21 mouse cellular contexts compared by ENCODE assay signal in genomic region chr14:29014680-29015079, GRCm38 (mm10). TPM values are rescaled to one million over a fixed set of nuclear protein-coding genes. Genes with fewer than 3 reads are reported as not detected.
DNase-seq lines count a peak whose midpoint lies in the region; TF ChIP-seq lines count a peak whose summit lies in the region.
"Had no signal": no experiment of that assay in that cellular context is flagged by ENCODE, and none has a peak within 500 bp of the region (broad histone marks: within the 10 kb centered on the region; RNA-seq: fewer than 3 reads in every experiment).

No protein-coding gene starts in this region.

- no peaks in the 10 kb centered on the region for H3K9me3 ChIP-seq in heart, embryonic 10.5 days
- H3K9me3 ChIP-seq: forebrain, embryonic 15.5 days; hindbrain, embryonic 15.5 days; limb, embryonic 10.5 days had no signal

- no peaks in the 10 kb centered on the region for H3K36me3 ChIP-seq in heart, embryonic 10.5 days
- H3K36me3 ChIP-seq: forebrain, embryonic 15.5 days; hindbrain, embryonic 15.5 days; limb, embryonic 10.5 days had no signal

- H3K4me1 ChIP-seq in cerebellum, adult 2 months (ENCODE audit: control insufficient read depth, insufficient read depth, low read length): peaks cover 10% of the 10 kb centered on the region; the same call in 1 of the 2 replicates
- peaks cover 35% of the 10 kb centered on the region for H3K4me1 ChIP-seq in heart, embryonic 10.5 days

- no peak overlapping the region for H3K4me3 ChIP-seq in cerebellum, adult 2 months (replicated peaks; ENCODE audit: insufficient read depth, low read depth, low read length)
- no peak overlapping the region for H3K4me3 ChIP-seq in heart, embryonic 10.5 days
- H3K4me3 ChIP-seq: erythroblast, embryonic 14.5 days; forebrain, embryonic 15.5 days; hindbrain, embryonic 15.5 days; limb, embryonic 10.5 days had no signal

- H3K27ac ChIP-seq in cerebellum, adult 2 months (ENCODE audit: insufficient read depth, low read length): no peak overlapping the region
- H3K27ac ChIP-seq in heart, embryonic 10.5 days: no peak overlapping the region
- H3K27ac ChIP-seq: forebrain, embryonic 15.5 days; hindbrain, embryonic 15.5 days; limb, embryonic 10.5 days; liver, embryonic 14.5 days had no signal

- whole genome bisulfite sequencing in cerebellum, adult 2 months: 73% methylated on average over 2 of the region's 2 CpGs
- WGBS in heart, embryonic 10.5 days: 68% methylated on average over 2 of the region's 2 CpGs

- no peak for TF ChIP-seq POLR2A in cerebellum, adult 2 months (IDR thresholded peaks at IDR 0.05; ENCODE audit: borderline replicate concordance, insufficient read depth, low read length)

- no peak for TF ChIP-seq CTCF in cerebellum, adult 2 months (IDR thresholded peaks at IDR 0.05; ENCODE audit: borderline replicate concordance, insufficient read depth, low read depth, low read length)

- intact Hi-C loops in left cerebral cortex, postnatal 4 days (cut with DNase I): no loop called here
- intact Hi-C loops in gastrocnemius, postnatal 14 days (cut with DNase I; ENCODE audit: low total_unique reads): no loop called here

- H3K27me3 ChIP-seq in cerebellum, adult 2 months (ENCODE audit: control insufficient read depth, insufficient read depth, low read length): no peaks in the 10 kb centered on the region
- H3K27me3 ChIP-seq in heart, embryonic 10.5 days (ENCODE audit: insufficient read depth, poor library complexity, severe bottlenecking): no peaks in the 10 kb centered on the region
- H3K27me3 ChIP-seq: forebrain, embryonic 15.5 days; hindbrain, embryonic 15.5 days had no signal

- peak; percentile 42 for DNase-seq in gastrocnemius, adult 18-20 months (ENCODE audit: low spot score)
- DNase-seq in gastrocnemius, adult 8-10 months (ENCODE audit: low spot score in 2 of 2): no peak
- DNase-seq in left cerebral cortex, postnatal 4 days: peak; percentile 66
- DNase-seq in left cerebral cortex, adult 8-10 months (ENCODE audit: low spot score in 2 of 2): no peak
- DNase-seq in cerebellum, adult 2 months: peak; percentile 44 to 65
- peak; percentile 26 for DNase-seq in gastrocnemius, postnatal 14 days
- no peak for DNase-seq in spleen, postnatal 36 days (ENCODE audit: low spot score in 2 of 2)
- DNase-seq in heart, embryonic 10.5 days (ENCODE audit: low spot score): no peak
- DNase-seq: adrenal gland, postnatal 25 days; heart, postnatal 14 days; kidney, adult 9 months had no signal

RNA-seq across cellular contexts. Expression of gene Lrtm1, which starts 3.3 kb away (rescaled TPM):
- total RNA-seq in gastrocnemius, adult 18-20 months (2021): 10 to 100 TPM; 25.4 to 26.4 TPM
- total RNA-seq in gastrocnemius, adult 8-10 months (2022): 10 to 100 TPM; 19.2 to 31.1 (median 21.0) TPM
- not detected for total RNA-seq in left cerebral cortex, postnatal 4 days (2021)
- total RNA-seq in left cerebral cortex, adult 8-10 months (2022): under 1 TPM in 2 of 4 experiments, not detected in 2; 0.07 to 0.14 TPM
- not detected in 2 replicates for polyA plus RNA-seq in cerebellum, adult 2 months (2012; rRNA removed)
- 10 to 100 TPM; 23.4 to 35.1 TPM for total RNA-seq in gastrocnemius, postnatal 14 days (2021)
- 0.58 and 1.3 TPM in 2 replicates for polyA plus RNA-seq in heart, embryonic 10.5 days (2016; fragmentation: Nextera tagmentation; extraction: Ambion mirVana)
- total RNA-seq: megakaryocyte, adult 5-6 weeks had no signal
- polyA plus RNA-seq: limb, embryonic 10.5 days; lung, postnatal 0 days; small intestine, adult 2 months; stomach, embryonic 14.5 days; thymus, postnatal 0 days had no signal

Comparison
In these comparisons a context has a peak if more than half of its experiments do, and no peak if none do; other contexts are left out.
1. DNase-seq: peak in gastrocnemius, adult 18-20 months (single experiment), left cerebral cortex, postnatal 4 days (single experiment), cerebellum, adult 2 months (2 of 2) and gastrocnemius, postnatal 14 days (single experiment); none in gastrocnemius, adult 8-10 months (0 of 2), left cerebral cortex, adult 8-10 months (0 of 2), spleen, postnatal 36 days (0 of 2) and heart, embryonic 10.5 days (single experiment).
2. RNA of gene Lrtm1, which starts 3.3 kb away (total RNA-seq): 23.4 to 35.1 TPM in gastrocnemius, postnatal 14 days, 25.4 to 26.4 TPM in gastrocnemius, adult 18-20 months and 19.2 to 31.1 TPM in gastrocnemius, adult 8-10 months; 0.07 to 0.14 TPM in left cerebral cortex, adult 8-10 months and not detected in left cerebral cortex, postnatal 4 days; every median in the first group is over 10 times any median in the second.